Mouse (Mus musculus) heart, postnatal 4 days (tissue): Measurements from ENCODE around the gene Pcolce2. TPM values are rescaled to one million over a fixed set of nuclear protein-coding genes. Genes with fewer than 3 reads are reported as not detected.

Experiments used
- DNase-seq: peaks from one replicate; pipeline ENCODE4 v3.0.0; 2021
- total RNA-seq, 2 experiments: library from RNA; stranded (reverse); gene quantifications; 2 replicates each; pipeline ENCODE4 v1.2.3; 2021

The Pcolce2 gene
- total RNA-seq, 2 experiments from 2014 or later: 10.8 to 13.6 TPM

DNA sequence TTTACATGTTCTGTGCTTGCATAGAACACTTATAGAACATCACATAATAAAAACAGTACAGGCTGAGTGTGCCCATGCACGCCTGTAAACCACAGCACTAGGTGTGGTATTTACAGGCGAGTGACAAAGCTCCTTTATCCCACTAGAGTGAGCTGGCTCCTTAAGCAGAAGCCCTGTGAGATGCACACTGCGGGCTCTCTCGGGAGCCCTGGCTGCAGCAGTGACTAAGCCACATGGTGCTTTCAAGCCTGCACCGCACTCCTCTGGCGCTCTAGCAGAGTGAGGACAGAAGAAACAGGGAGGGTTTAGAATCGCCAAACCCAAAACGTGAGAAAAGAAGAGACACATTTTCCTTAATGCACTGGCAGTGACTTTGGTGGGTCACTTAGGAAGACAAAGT lies 75.2 kb downstream of the Pcolce2 start:
- DNase-seq: no peak

- no peak for DNase-seq
These were observed 98.8 kb downstream of the Pcolce2 start for GRCm38 (mm10) chr9:95736238-95736637.

GRCm38 (mm10) chr9:95744845-95745613 lies 107.6 kb downstream of the Pcolce2 start:
- no peak for DNase-seq

GRCm38 (mm10) chr9:95747298-95747697 lies 109.9 kb downstream of the Pcolce2 start:
- no peak for DNase-seq

Other genes with a start within 250 kb of the Pcolce2 start
- 1 to 10 TPM; 3.8 to 4.1 TPM for gene Chst2, start 230.9 kb upstream of the Pcolce2 start, total RNA-seq
- 10 to 100 TPM; 56.5 to 57.9 TPM for gene U2surp, start 125.6 kb upstream of the Pcolce2 start, total RNA-seq
- gene Paqr9, start 77.9 kb upstream of the Pcolce2 start, total RNA-seq: 10 to 100 TPM; 35.1 to 37.6 TPM
- 1 to 10 TPM; 8.2 to 9.5 TPM for gene Trpc1, start 112.8 kb downstream of the Pcolce2 start, total RNA-seq
- gene Pls1, start 207.7 kb downstream of the Pcolce2 start, total RNA-seq: under 1 TPM; 0.18 to 0.26 TPM
- 10 to 100 TPM; 15.4 to 16.9 TPM for gene Atr, start 220.0 kb downstream of the Pcolce2 start, total RNA-seq